Mouse (Mus musculus) hindbrain, embryonic 14.5 days (tissue): ENCODE results near the gene Lmln. TPM values are rescaled to one million over a fixed set of nuclear protein-coding genes. Genes with fewer than 3 reads are reported as not detected.

Experiments
- ATAC-seq: fragments of 200-750 bp; cut with Nextera tagmentation; 2 replicates; pipeline ENCODE4 v1.8.0; 2017; ENCODE audit warnings: moderate number of reproducible peaks, mild to moderate bottlenecking, moderate TSS enrichment, moderate library complexity; ENCODE audit not compliant: low FRiP score
- DNase-seq: peaks from one replicate; pipeline ENCODE4 v3.0.0-alpha.2; 2015; ENCODE audit warnings: low spot score
- H3K27ac ChIP-seq: fragments of 300-500 bp; sonication (generic); 2 replicates; pipeline ENCODE4 v1.5.1; 2014; ENCODE audit warnings: mild to moderate bottlenecking, moderate library complexity
- H3K27me3 ChIP-seq: fragments of 300-500 bp; sonication (generic); 2 replicates; pipeline ENCODE4 v1.6.1; 2014; ENCODE audit warnings: mild to moderate bottlenecking, low read length, mixed read lengths; ENCODE audit not compliant: control insufficient read depth, insufficient read depth
- H3K36me3 ChIP-seq: fragments of 300-500 bp; sonication (generic); replicated peaks from 2 replicates; pipeline ENCODE4 v1.6.1; 2014; ENCODE audit not compliant: control insufficient read depth, insufficient read depth
- H3K4me1 ChIP-seq: fragments of 300-500 bp; sonication (generic); replicated peaks from 2 replicates; pipeline ENCODE4 v1.6.1; 2014; ENCODE audit warnings: antibody characterized with exemption, low read length, mixed read lengths; ENCODE audit not compliant: control insufficient read depth, insufficient read depth
- H3K4me2 ChIP-seq: fragments of 300-500 bp; sonication (generic); replicated peaks from 2 replicates; pipeline ENCODE4 v1.6.1; 2014; ENCODE audit warnings: mild to moderate bottlenecking, moderate library complexity
- H3K4me3 ChIP-seq: fragments of 300-500 bp; sonication (generic); replicated peaks from 2 replicates; pipeline ENCODE4 v1.5.1; 2014; ENCODE audit warnings: mild to moderate bottlenecking, low read length
- H3K9ac ChIP-seq: fragments of 300-500 bp; sonication (generic); 2 replicates; pipeline ENCODE4 v1.6.1; 2014
- H3K9me3 ChIP-seq: fragments of 300-500 bp; sonication (generic); 2 replicates; pipeline ENCODE4 v1.6.1; 2016; ENCODE audit warnings: low read length; ENCODE audit not compliant: control insufficient read depth
- WGBS: fragments of 180-500 bp; shearing (Covaris S2); extraction: QIAGEN DNeasy Blood & Tissue Kit; methylation state at CpG from one replicate; pipeline ENCODE4 v1.1.7; 2014; 5-methylcytosine and 5-hydroxymethylcytosine counted together
- polyA plus RNA-seq: library from polyadenylated mRNA; unstranded; fragments of >200 nt; fragmentation: Nextera tagmentation; extraction: Ambion mirVana; gene quantifications from 2 replicates; pipeline ENCODE4 v1.2.1, GENCODE M21; 2014

Lmln gene
- polyA plus RNA-seq, 1 experiment from 2014 or later = 4.5 TPM

DNA sequence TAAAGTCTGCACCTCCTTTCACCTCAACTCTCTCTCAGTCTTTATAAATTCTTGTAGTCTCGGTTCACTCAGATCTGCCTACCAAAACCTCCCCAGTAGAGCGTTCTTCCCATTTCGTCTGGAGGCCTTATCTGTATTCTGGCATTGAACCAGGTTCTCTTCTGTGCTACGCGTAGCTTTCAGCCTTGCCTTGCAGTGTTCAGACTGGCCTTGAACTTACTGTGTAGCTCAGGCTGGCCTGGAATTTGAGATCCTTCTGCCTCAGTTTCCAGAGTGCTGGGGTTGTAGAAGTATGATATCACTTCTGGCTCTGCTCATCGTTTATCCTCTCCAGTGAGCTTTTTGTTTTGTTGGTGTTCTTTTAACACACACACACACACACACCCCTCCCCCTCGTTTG is 946 bp downstream of the Lmln start:
- peaks cover 38% of the 10 kb centered on the region for H3K36me3 ChIP-seq
- no peak overlapping the region; the same call in 1 of the 2 replicates for H3K27ac ChIP-seq
- no peak for DNase-seq
- H3K9ac ChIP-seq = peak overlapping the region; percentile 82
- whole genome bisulfite sequencing = 22% methylated on average over 7 of the region's 7 CpGs
- no peaks in the 10 kb centered on the region for H3K27me3 ChIP-seq
- peak overlapping the region; percentile 62 for H3K4me2 ChIP-seq
- H3K4me1 ChIP-seq = peaks cover 21% of the 10 kb centered on the region
- no peak for ATAC-seq
- peak overlapping the region; percentile 87 for H3K4me3 ChIP-seq
- H3K9me3 ChIP-seq = no peaks in the 10 kb centered on the region

- no peak overlapping the region for H3K27ac ChIP-seq
- H3K9ac ChIP-seq = no peak overlapping the region
- H3K4me3 ChIP-seq = no peak overlapping the region
- H3K9me3 ChIP-seq = no peaks in the 10 kb centered on the region
- no peaks in the 10 kb centered on the region for H3K27me3 ChIP-seq
- ATAC-seq = no peak
- H3K36me3 ChIP-seq = peaks cover 31% of the 10 kb centered on the region
- no peak overlapping the region for H3K4me2 ChIP-seq
- WGBS = 68% methylated on average over 9 of the region's 9 CpGs
- DNase-seq = no peak
- H3K4me1 ChIP-seq = peaks cover 19% of the 10 kb centered on the region
Observed at GRCm38 (mm10) chr16:33064636-33065035, 2.3 kb downstream of the Lmln start.

DNA sequence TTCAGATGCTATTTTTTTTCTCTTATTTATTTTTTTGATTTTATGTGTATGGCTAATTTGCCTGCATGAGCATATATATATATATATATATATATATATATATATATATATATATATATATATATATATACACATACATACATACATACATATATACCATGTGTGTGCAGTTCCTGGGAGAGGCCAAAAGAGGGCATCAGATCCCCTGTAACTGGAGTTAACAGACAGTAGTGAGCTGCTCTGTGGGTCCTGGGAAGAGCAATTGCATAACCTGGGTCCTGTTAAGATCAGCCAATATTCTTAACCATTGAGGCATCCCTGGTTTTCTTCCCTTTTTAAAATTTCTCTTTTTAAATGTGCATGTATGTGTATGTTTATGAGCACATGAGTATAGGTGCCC is 8.6 kb downstream of the Lmln start:
- H3K36me3 ChIP-seq = peaks cover 56% of the 10 kb centered on the region
- H3K27me3 ChIP-seq = no peaks in the 10 kb centered on the region
- ATAC-seq (no peak), DNase-seq (no peak)
- no peak overlapping the region for H3K27ac ChIP-seq
- no peak overlapping the region for H3K4me2 ChIP-seq
- H3K9me3 ChIP-seq = no peaks in the 10 kb centered on the region
- H3K4me1 ChIP-seq = no peaks in the 10 kb centered on the region
- no peak overlapping the region for H3K9ac ChIP-seq
- H3K4me3 ChIP-seq = no peak overlapping the region

DNA sequence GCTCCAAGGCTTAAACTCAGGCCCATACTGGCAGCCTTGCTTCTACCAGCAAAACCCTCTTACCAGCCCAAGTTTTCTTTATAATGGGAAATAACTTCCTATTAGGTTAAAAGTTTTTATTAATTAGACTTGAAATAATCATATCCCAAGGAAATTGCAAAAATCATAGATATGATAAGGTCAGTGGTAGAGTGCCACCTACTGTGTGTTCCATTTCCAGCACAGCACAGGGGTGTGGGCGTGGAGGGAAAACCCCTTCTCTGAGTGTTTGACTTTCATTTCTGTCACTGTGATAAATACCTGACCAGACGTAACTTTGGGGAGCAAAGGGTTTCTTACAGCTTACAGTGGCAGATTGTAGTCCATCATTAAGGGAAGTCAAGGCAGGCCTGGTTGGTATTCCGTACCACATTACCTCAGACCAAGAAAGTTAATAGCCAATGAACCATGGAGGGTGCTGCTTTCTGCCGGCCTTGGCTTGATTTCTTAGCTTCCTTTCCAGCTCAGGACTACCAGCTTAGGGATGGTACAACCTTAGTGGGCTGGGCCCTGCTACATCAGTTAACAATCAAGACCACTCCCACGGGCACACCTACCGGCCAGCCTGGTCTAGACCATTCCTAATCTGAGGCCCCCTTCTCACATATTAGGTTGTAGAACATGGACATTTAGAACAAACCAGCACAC is 10.7 kb downstream of the Lmln start:
- Histone ChIP-seq H3K36me3 (peaks cover 60% of the 10 kb centered on the region), H3K4me1 (no peaks in the 10 kb centered on the region), H3K4me2 (no peak overlapping the region), H3K27me3 (no peaks in the 10 kb centered on the region), H3K9me3 (no peaks in the 10 kb centered on the region), H3K27ac (no peak overlapping the region), H3K4me3 (no peak overlapping the region), H3K9ac (no peak overlapping the region)
- no peak for ATAC-seq
- 94% methylated on average over 6 of the region's 6 CpGs for WGBS
- DNase-seq = no peak

- Histone ChIP-seq H3K9ac (no peak overlapping the region), H3K4me2 (no peak overlapping the region), H3K4me1 (no peaks in the 10 kb centered on the region), H3K9me3 (no peaks in the 10 kb centered on the region), H3K27ac (no peak overlapping the region), H3K27me3 (no peaks in the 10 kb centered on the region), H3K36me3 (peaks cover 50% of the 10 kb centered on the region), H3K4me3 (no peak overlapping the region)
- ATAC-seq (no peak), DNase-seq (no peak)
- WGBS = 93% methylated on average over 5 of the region's 5 CpGs
Observed at GRCm38 (mm10) chr16:33074967-33075366, 12.6 kb downstream of the Lmln start.

- Histone ChIP-seq H3K4me3 (no peak overlapping the region), H3K4me2 (no peak overlapping the region), H3K27me3 (no peaks in the 10 kb centered on the region), H3K9me3 (no peaks in the 10 kb centered on the region), H3K36me3 (peaks cover 47% of the 10 kb centered on the region), H3K27ac (no peak overlapping the region), H3K4me1 (no peaks in the 10 kb centered on the region), H3K9ac (no peak overlapping the region)
- no peak for DNase-seq
- ATAC-seq = no peak
- 75% methylated on average over 6 of the region's 6 CpGs for WGBS
Observed at GRCm38 (mm10) chr16:33076078-33076477, 13.8 kb downstream of the Lmln start.

DNA sequence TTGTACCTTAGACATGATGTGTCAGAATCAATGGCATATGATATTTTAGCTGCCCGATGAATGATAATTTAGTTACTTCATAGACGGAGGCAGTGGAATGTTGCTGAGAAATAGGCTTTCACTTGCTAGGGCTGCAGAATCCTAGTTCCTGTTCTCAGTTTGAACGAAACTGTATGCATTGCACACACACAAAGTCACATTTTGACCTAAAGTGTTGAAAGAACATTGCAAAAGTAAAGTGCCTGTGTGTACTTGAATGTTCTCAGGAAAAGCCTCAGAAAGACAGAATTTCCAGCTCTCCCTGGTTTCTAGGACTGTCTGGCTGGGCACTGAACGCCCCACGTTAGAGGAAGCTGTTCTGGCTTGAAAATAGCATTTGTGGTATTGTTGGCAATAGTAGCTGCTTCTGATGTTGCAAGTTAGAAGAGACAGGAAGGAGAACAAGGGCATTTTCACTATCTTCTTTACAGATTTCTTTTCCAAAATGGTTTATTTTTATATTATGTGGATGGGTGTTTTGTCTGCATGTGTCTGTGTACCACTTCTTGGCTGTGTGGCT is 14.8 kb downstream of the Lmln start:
- Histone ChIP-seq H3K4me2 (no peak overlapping the region), H3K27me3 (no peaks in the 10 kb centered on the region), H3K9ac (no peak overlapping the region), H3K27ac (no peak overlapping the region), H3K4me1 (no peaks in the 10 kb centered on the region), H3K36me3 (peaks cover 48% of the 10 kb centered on the region), H3K4me3 (no peak overlapping the region), H3K9me3 (no peaks in the 10 kb centered on the region)
- DNase-seq (no peak), ATAC-seq (no peak)
- WGBS = 96% methylated on average over 5 of the region's 5 CpGs

DNA sequence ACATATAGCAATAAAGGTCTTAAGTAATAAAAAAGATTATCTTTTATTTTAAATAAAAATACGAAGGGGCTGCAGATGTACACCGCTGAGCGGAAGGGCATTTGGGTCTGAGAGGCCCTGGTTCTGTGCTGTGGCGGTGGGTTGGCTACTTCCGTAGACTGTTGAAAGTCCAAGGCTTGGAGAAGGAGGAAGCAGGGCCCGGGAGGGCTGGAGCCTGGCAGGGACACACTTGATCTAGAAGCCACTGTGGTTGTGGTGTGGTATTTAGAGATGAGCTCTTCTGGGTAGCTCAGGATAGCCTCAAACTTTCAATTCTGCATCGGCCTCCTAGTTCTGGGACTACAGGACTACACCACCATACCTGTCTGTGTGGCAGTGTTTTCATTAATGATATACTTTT is 17.7 kb downstream of the Lmln start:
- no peaks in the 10 kb centered on the region for H3K9me3 ChIP-seq
- H3K4me2 ChIP-seq = no peak overlapping the region
- H3K4me1 ChIP-seq = no peaks in the 10 kb centered on the region
- H3K27me3 ChIP-seq = no peaks in the 10 kb centered on the region
- H3K27ac ChIP-seq = no peak overlapping the region
- H3K4me3 ChIP-seq = no peak overlapping the region
- H3K36me3 ChIP-seq = peaks cover 45% of the 10 kb centered on the region
- DNase-seq (no peak), ATAC-seq (no peak)
- H3K9ac ChIP-seq = no peak overlapping the region
- WGBS = 96% methylated on average over 7 of the region's 7 CpGs

GRCm38 (mm10) chr16:33082951-33083350 is 20.6 kb downstream of the Lmln start:
- WGBS = 94% methylated on average over 6 of the region's 6 CpGs
- Histone ChIP-seq H3K4me1 (no peaks in the 10 kb centered on the region), H3K9me3 (no peaks in the 10 kb centered on the region), H3K4me2 (no peak overlapping the region), H3K4me3 (no peak overlapping the region), H3K9ac (no peak overlapping the region), H3K36me3 (peaks cover 30% of the 10 kb centered on the region), H3K27ac (no peak overlapping the region), H3K27me3 (no peaks in the 10 kb centered on the region)
- no peak for ATAC-seq
- DNase-seq = no peak

- Histone ChIP-seq H3K4me3 (no peak overlapping the region), H3K36me3 (peaks cover 30% of the 10 kb centered on the region), H3K4me1 (no peaks in the 10 kb centered on the region), H3K27me3 (no peaks in the 10 kb centered on the region), H3K9me3 (no peaks in the 10 kb centered on the region), H3K9ac (no peak overlapping the region), H3K27ac (no peak overlapping the region), H3K4me2 (no peak overlapping the region)
- ATAC-seq = no peak
- no peak for DNase-seq
- WGBS = 87% methylated on average over 2 of the region's 2 CpGs
Observed at GRCm38 (mm10) chr16:33083996-33084395, 21.7 kb downstream of the Lmln start.
